Mouse (Mus musculus): Measurements from ENCODE around the gene Cisd3. TPM values are rescaled to one million over a fixed set of nuclear protein-coding genes. Genes with fewer than 3 reads are reported as not detected.

Cisd3 gene
- polyA plus RNA-seq, 1 experiment from 2014 or later, result 16.1 TPM

DNA sequence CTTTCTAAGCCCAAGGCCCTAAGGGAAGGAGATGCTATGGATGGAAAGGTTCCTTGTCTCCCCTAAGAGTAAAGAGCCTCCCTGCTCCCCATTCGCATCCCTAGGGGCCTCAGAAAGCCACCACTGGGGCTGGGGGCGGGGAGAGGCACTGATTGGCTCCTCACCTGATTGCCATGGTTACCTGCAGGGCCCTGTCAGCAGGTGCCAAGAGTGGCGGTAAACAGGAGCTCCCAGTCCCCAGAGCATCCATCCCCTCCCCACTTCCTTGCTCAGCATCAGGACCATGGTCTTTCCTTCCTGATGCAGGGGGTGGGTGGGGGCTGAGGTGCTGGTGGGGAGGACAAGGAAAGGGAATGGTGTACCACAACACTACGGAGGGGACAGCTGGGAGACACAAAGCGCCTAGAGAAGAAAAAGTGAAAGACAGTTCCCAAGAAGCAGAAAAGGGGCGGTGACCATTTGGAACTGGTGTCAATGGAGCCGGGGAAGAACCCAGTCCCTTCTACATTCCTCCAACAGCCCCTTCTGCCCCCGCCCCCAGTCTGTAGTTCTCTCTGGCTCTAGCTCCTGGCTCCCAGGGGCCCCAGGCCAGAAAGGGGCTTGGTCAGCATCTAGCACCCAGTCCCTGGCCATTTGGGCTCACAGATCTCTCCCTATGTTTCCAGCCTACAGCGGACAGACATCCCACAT lies 10.2 kb downstream of the Cisd3 start:
- no peak for ATAC-seq

DNA sequence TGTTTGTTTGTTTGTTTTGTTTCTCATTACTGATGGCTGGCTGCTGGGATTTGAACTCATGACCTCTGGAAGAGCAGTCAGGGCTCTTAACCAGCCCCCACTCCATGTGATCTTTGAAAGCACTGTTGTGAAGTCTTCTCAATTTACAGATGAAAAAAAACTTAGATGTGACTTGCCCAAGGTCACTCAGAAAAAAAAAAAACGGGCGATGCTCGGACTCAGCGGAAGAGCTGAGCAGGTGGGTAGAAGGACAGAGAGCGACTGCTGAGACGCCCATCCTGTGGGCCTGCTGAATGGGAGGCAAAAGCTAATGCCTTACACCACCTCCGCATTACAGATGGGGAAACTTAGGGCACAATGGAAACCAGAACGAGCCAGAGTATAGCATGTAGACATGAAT lies 11.0 kb downstream of the Cisd3 start:
- Histone ChIP-seq H3K27ac (peak overlapping the region; percentile 82), H3K27me3 (no peaks in the 10 kb centered on the region), H3K9me3 (no peaks in the 10 kb centered on the region), H3K4me3 (replicated peaks) (peak overlapping the region; percentile 77), H3K4me1 (replicated peaks) (peaks cover 62% of the 10 kb centered on the region), H3K4me2 (replicated peaks) (peak overlapping the region; percentile 94), H3K9ac (replicated peaks) (peak overlapping the region; percentile 96; the same call in 1 of the 2 replicates), H3K36me3 (peaks cover 16% of the 10 kb centered on the region)
- no peak for ATAC-seq
- 78% methylated on average over 8 of the region's 8 CpGs for WGBS

More for the DNA sequence above, 10.2 kb downstream of the Cisd3 start:
- WGBS, result 18% methylated on average over 9 of the region's 9 CpGs
- H3K9ac ChIP-seq (replicated peaks), result peak overlapping the region; percentile 61
- peak overlapping the region; percentile 82 for H3K27ac ChIP-seq
- peak overlapping the region; percentile 94 for H3K4me2 ChIP-seq (replicated peaks)
- H3K27me3 ChIP-seq, result no peaks in the 10 kb centered on the region
- H3K36me3 ChIP-seq, result peaks cover 25% of the 10 kb centered on the region
- peak overlapping the region; percentile 77 for H3K4me3 ChIP-seq (replicated peaks)
- no peaks in the 10 kb centered on the region for H3K9me3 ChIP-seq
- peaks cover 54% of the 10 kb centered on the region for H3K4me1 ChIP-seq (replicated peaks)

DNA sequence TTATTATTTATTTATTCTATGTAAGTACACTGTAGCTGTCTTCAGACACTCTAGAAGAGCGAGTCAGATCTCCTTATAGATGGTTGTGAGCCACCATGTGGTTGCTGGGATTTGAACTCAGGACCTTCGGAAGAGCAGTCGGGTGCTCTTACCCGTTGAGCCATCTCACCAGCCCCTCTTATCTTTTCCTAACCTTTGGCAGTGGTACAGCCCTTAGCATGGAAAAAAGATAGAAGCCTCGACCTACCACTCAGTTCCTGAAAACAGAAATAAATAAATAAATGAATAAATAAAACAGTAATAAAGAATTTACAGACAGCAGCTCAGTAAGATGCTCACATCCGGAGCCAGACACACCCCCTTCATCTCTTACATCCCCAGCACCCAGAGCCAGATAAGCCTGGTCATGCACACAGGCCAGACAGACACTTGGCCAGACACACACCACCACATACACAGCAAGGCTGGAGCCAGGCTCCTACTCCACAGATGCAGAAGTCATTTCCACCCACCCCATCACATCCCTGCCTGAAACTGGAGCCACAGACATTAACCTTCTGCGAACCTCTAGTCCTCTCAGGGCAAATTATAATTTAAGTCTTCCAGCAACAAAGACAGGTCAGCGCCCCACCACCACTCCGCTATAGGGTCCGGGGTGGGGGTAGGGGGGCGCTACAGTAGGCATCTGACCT lies 11.7 kb downstream of the Cisd3 start:
- Histone ChIP-seq H3K27ac (peak overlapping the region; percentile 99), H3K4me3 (replicated peaks) (peak overlapping the region; percentile 77), H3K9me3 (no peaks in the 10 kb centered on the region), H3K4me1 (replicated peaks) (peaks cover 68% of the 10 kb centered on the region), H3K9ac (replicated peaks) (peak overlapping the region; percentile 96), H3K27me3 (no peaks in the 10 kb centered on the region), H3K4me2 (replicated peaks) (peak overlapping the region; percentile 94), H3K36me3 (peaks cover 10% of the 10 kb centered on the region)
- WGBS, result 55% methylated on average over 11 of the region's 11 CpGs
- no peak for ATAC-seq

DNA sequence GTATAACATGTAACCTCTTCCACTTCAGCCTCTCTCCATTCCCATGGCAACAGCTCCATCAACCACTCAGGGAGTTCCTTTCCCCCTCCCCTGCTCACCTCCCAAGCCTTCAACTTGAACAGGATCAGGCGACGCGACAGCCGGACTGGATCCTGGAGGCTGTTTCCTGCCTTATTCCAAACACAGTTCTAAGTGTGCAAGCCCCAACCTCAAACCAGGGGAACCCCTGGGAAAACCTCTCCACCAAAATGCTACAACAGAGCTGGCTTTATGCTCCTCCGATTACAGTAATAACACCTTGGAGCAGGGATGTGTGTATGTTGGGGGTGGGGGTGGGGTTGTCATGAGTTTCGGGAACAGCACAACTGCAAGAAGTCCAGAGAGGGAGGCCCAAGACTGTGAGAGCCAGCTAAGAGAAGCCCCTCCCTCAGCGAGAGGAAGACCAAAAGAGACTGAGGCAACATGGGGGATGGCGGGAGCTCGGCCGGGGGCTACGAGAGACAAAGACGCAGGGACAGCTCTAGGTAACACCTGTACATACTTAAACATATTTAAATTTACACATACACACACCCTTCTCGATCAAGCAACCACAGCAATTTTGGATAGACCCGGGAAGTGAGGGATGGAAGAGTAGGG lies 12.4 kb downstream of the Cisd3 start:
- H3K4me1 ChIP-seq (replicated peaks), result peaks cover 68% of the 10 kb centered on the region
- ATAC-seq, result no peak
- H3K27ac ChIP-seq, result peak overlapping the region; percentile 99
- peak overlapping the region; percentile 96 for H3K9ac ChIP-seq (replicated peaks)
- no peaks in the 10 kb centered on the region for H3K27me3 ChIP-seq
- WGBS, result under 1% methylated on average over 14 of the region's 14 CpGs
- peaks cover 3% of the 10 kb centered on the region; the same call in 1 of the 2 replicates for H3K36me3 ChIP-seq
- H3K4me3 ChIP-seq (replicated peaks), result peak overlapping the region; percentile 77
- H3K9me3 ChIP-seq, result no peaks in the 10 kb centered on the region
- H3K4me2 ChIP-seq (replicated peaks), result peak overlapping the region; percentile 94

DNA sequence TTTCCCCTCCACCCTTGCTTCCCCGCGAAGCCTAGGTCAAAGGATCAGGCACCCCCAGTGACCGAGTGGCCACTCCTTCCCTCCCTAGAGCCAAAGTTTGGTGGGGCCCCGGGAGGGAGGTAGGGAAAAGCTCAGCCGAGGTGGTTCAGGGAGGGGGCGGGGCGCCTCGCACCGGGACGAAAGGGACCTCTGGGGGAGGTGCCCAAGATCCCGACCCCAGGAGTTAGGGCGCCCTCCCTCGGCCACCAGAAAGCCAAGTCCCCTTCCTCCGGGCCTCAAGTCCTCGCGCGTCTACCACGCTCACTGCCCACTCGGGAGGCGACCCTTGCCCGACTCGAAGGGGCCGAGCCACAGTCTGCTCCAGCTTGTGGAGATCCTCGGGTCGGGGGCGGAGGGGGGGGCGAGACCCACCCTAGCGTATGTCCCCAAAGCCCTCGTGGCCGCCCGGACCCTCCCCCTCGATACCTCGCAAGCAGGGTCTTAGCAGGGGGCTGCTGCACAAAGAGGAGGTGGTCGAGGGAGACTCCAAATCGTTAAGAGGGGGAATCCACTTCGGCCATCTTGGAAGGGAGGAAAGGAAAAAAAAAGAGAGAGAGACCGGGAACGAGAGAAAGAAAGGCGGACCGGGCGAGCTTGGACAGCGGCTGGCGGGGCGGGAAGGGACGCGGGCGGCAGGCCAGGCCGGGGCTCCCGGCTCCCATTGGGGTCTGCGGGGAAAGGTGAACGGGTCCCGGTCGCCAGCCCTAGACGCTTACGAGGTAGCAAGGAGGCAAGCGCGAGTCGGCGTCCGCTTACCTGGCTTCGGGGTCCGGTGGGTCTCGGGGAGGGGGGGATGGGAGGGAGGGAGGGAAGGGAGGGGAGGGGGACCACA lies 13.3 kb downstream of the Cisd3 start:
- Histone ChIP-seq H3K4me3 (replicated peaks) (peak overlapping the region; percentile 77), H3K27me3 (no peaks in the 10 kb centered on the region), H3K9me3 (no peaks in the 10 kb centered on the region), H3K36me3 (no peaks in the 10 kb centered on the region), H3K27ac (peak overlapping the region; percentile 99), H3K9ac (replicated peaks) (peak overlapping the region; percentile 96), H3K4me1 (replicated peaks) (peaks cover 62% of the 10 kb centered on the region), H3K4me2 (replicated peaks) (peak overlapping the region; percentile 94)
- WGBS, result under 1% methylated on average over 44 of the region's 63 CpGs
- ATAC-seq, result peak; percentile 2; the same call in 1 of the 2 replicates

DNA sequence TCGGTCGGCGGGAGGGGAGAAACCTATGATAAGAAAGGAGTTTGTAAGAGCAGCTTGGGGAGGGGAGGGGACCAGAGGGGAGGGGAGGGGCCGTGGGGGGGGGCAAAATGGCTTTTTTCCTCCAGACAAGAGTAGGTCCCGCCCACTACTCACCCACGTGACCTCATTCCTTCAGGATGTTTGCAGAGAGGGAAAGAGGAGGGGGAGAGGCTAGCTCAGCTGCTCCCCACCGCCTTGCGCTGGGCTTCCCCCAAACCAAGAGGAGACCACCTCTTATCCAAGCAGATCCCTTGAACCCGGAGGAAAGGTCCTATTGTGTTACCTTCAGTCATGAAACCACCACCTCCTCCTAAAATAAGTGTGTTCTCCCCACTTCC lies 14.0 kb downstream of the Cisd3 start:
- no peaks in the 10 kb centered on the region for H3K9me3 ChIP-seq
- 0% methylated on average over 4 of the region's 9 CpGs for WGBS
- peak overlapping the region; percentile 94 for H3K4me2 ChIP-seq (replicated peaks)
- H3K36me3 ChIP-seq, result no peaks in the 10 kb centered on the region
- H3K4me1 ChIP-seq (replicated peaks), result peaks cover 62% of the 10 kb centered on the region
- H3K27me3 ChIP-seq, result no peaks in the 10 kb centered on the region
- H3K27ac ChIP-seq, result peak overlapping the region; percentile 99
- peak overlapping the region; percentile 77 for H3K4me3 ChIP-seq (replicated peaks)
- ATAC-seq, result peak; percentile 24
- peak overlapping the region; percentile 96 for H3K9ac ChIP-seq (replicated peaks)

DNA sequence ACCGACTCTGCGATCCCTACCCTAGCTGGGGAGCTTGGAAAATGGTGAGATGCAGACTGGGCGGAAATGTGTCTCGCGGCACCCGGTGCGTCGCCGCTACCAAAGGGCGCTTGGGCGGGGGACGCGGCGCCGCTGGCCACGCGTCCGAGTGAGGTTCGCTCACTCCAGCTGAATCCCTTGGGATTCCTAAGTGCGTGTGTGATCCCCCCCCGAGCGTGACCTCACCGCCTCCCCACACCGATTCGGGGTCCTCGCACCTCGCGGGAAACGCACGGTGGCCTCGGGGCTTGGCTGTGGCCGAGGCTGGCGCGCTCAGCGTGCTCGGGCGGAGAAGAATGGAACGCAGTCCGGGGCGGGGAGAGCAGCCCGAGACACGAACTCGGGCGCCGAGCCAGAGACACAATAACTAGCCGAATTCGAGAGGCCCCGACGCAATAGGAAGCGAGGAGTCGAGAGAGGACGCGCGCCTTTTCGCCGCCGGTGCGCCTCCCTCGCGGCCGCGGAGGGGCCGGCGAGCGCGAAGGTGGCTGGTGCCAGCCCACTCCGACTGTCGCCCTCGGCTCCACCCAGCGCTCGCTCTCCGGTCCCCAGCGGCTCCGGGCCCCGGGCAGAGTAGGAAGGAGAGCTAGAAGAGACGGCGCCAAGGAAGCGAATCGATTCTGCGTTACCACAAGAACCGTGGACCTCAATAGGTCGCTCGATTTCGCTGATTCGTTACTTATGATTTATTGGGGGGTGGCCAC lies 14.5 kb downstream of the Cisd3 start, which contains the start of gene Pcgf2:
Gene Pcgf2, minus strand, starts transcription at position 495 of the 743 bp plus-strand sequence.
- H3K4me2 ChIP-seq (replicated peaks), result peak within 1 kb of the TSS; percentile 94
- WGBS, result under 1% methylated on average over 85 of the region's 85 CpGs
- H3K9me3 ChIP-seq, result no peaks in the 10 kb centered on the region
- no peaks in the 10 kb centered on the region for H3K36me3 ChIP-seq
- peak; percentile 9 for ATAC-seq
- peak within 1 kb of the TSS; percentile 99 for H3K27ac ChIP-seq
- peaks cover 62% of the 10 kb centered on the region for H3K4me1 ChIP-seq (replicated peaks)
- H3K9ac ChIP-seq (replicated peaks), result peak within 1 kb of the TSS; percentile 96
- H3K4me3 ChIP-seq (replicated peaks), result peak within 1 kb of the TSS; percentile 77
- H3K27me3 ChIP-seq, result no peaks in the 10 kb centered on the region

DNA sequence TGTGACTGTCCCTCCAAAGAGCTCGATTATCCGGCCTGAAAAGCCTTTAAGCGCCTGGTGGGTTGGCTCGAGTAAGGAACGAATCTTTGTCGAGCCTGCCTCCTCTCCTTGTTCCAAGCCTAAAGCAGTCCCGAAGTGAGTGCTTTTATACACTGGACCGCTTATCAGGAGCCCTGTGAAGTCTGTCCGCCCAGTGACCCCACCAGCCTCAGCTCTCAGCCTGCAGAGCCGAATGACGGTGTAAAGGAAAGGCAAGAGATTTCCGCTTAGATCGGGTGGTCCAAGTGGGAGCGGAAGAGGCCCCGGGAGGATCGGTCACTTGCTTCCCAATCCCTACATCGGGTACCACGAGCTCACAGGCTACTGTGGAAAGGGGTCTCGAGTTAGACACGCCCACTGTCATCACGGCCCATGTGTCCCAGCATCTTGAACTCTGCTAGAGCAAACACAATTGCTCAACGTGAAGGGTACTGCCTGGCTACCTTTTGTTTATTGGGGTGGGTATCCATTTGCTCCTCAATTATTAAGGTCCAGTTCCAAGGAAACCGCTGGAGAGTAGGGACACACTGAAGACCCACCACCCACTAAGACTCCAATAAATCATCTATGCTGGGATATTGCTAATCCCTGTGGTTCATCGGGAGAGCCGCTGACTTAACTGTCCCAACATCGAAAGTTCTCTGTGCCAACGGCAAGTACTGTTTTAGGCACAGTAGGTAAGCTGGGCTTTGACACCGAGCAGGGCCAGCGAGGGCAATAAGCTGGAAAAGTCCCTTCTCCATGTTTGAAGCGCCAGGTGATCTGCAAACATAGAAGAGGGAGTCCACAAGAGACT lies 15.3 kb downstream of the Cisd3 start:
- Histone ChIP-seq H3K4me1 (replicated peaks) (peaks cover 54% of the 10 kb centered on the region), H3K36me3 (peaks cover 6% of the 10 kb centered on the region), H3K27ac (peak overlapping the region; percentile 99)

DNA sequence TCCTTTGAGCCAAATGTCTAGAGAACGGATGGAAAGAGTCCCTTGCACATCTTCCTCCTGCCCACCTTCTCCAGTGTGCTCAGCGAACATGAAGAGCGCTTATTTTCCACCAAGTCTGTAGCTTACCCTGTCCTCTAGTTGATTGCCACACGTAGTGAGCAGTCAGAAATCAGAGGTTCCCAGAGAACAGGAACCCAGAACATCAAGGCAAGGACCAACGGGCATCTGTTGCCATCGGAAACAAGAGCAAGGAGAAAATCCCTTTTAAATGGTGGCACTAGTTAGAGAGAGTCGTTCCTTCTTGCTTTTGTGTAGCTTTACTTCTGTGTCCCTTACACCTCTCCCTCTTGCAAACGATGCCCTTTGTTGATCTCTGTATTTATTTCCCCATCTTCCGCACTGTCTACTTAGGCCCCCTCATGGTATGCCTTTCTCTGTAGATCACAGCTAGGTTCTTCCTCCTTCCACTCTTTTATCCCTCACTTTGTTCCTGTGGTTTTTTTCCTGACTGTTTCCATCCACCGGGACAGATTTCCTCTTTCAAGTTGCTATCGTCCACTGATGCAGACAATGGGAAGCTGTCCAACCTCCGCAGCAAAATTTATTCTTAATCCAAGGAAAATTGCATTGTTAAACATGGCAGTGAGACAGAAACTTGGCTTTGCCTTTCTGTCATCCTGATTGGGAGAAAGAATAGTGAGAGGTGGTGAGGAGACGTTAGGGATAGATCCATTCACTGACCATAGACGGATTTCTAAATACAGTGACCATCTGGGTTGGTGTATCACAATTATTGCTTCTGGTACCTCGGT lies 16.2 kb downstream of the Cisd3 start:
- no peak for ATAC-seq
- H3K9me3 ChIP-seq, result no peaks in the 10 kb centered on the region
- peak overlapping the region; percentile 85; the same call in 1 of the 2 replicates for H3K27ac ChIP-seq
- 44% methylated on average over 15 of the region's 15 CpGs for WGBS
- peak overlapping the region; percentile 94 for H3K4me2 ChIP-seq (replicated peaks)
- H3K4me3 ChIP-seq (replicated peaks), result peak overlapping the region; percentile 77
- peak overlapping the region; percentile 96 for H3K9ac ChIP-seq (replicated peaks)
- no peaks in the 10 kb centered on the region for H3K27me3 ChIP-seq
- H3K4me1 ChIP-seq (replicated peaks), result peaks cover 45% of the 10 kb centered on the region
- peaks cover 15% of the 10 kb centered on the region for H3K36me3 ChIP-seq

More for the DNA sequence above, 15.3 kb downstream of the Cisd3 start:
- Histone ChIP-seq H3K9me3 (no peaks in the 10 kb centered on the region), H3K4me3 (replicated peaks) (peak overlapping the region; percentile 77), H3K9ac (replicated peaks) (peak overlapping the region; percentile 96), H3K27me3 (no peaks in the 10 kb centered on the region), H3K4me2 (replicated peaks) (peak overlapping the region; percentile 94)
- ATAC-seq, result no peak
- 18% methylated on average over 30 of the region's 30 CpGs for WGBS

DNA sequence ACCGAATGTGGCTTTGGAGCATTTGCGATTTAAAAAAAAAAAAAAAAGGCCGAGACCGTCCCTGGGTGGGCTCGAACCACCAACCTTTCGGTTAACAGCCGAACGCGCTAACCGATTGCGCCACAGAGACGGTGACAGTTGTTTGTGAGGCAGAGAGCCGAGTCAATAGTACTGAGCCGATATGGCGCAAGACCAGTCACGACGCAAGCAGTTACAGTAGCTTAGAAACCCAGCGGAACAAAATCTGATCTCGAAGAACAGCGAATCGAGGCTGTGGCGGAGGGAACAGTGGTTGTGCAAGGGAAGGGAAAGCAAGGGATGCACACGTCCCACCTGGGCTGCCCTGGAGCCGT lies 16.7 kb downstream of the Cisd3 start:
- Histone ChIP-seq H3K4me2 (replicated peaks) (peak overlapping the region; percentile 94), H3K9me3 (no peaks in the 10 kb centered on the region), H3K36me3 (peaks cover 20% of the 10 kb centered on the region), H3K27me3 (no peaks in the 10 kb centered on the region), H3K4me3 (replicated peaks) (peak overlapping the region; percentile 77), H3K4me1 (replicated peaks) (peaks cover 40% of the 10 kb centered on the region), H3K27ac (peak overlapping the region; percentile 85), H3K9ac (replicated peaks) (peak overlapping the region; percentile 64)
- under 1% methylated on average over 24 of the region's 24 CpGs for WGBS
- no peak for ATAC-seq

All from midbrain, embryonic 13.5 days (tissue).